Mouse (Mus musculus): ENCODE measurements around the gene Pogk. TPM values are rescaled to one million over a fixed set of nuclear protein-coding genes. Genes with fewer than 3 reads are reported as not detected.

Gene Pogk
- total and polyA plus RNA-seq, 3 experiments: 11.5 to 14.1 TPM; not detected in 1

DNA sequence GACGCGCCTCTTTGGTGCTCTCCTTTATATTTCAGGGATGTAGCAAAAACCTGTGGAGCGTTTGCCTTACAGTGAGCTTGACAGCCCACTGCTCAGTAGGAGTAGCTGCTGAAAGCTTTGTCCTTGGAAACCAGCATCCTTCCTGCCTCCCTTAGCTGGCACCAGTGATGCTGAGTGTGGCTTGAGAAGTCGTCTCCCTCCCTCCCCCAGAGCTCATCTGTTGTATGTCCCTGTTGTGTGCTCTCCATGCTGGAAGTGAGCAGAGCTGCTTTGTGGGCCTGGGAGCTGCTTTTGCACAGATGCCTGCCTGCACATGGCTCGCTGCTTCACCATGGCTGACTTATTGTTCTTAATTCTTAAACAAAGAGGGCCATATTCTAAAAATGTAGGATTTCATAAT is 24.2 kb downstream of the Pogk start:
- Histone ChIP-seq H3K27me3 (ENCODE audit: control insufficient read depth in 1 of 2, insufficient read depth in 2 of 2, low read length in 2 of 2) (no peaks in the 10 kb centered on the region), H3K4me1 (ENCODE audit: control insufficient read depth in 1 of 2, insufficient read depth in 2 of 2, low read length in 2 of 2) (peaks cover 0 to 16% of the 10 kb centered on the region in 2 experiments), H3K36me3 (ENCODE audit: control insufficient read depth in 1 of 2, insufficient read depth in 2 of 2, low read length in 2 of 2) (peaks cover 7 to 9% of the 10 kb centered on the region in 2 experiments), H3K9ac (ENCODE audit: control insufficient read depth, low read depth, low read length, poor library complexity, severe bottlenecking) (no peak overlapping the region), H3K4me3 (ENCODE audit: control insufficient read depth in 1 of 2, insufficient read depth in 1 of 2, low read depth in 2 of 2, low read length in 2 of 2) (no peak overlapping the region), H3K27ac (ENCODE audit: control insufficient read depth, low read depth, low read length) (no peak overlapping the region), H3K79me2 (ENCODE audit: control insufficient read depth, insufficient read depth, low read length, poor library complexity) (peaks cover 9% of the 10 kb centered on the region), H3K9me3 (replicated peaks; ENCODE audit: insufficient read depth, low read length) (no peaks in the 10 kb centered on the region)
- TF ChIP-seq ZNF384 (IDR thresholded peaks at IDR 0.05; ENCODE audit: low read depth, low read length): no peak
- no peak for TF ChIP-seq USF1 (IDR thresholded peaks at IDR 0.05; ENCODE audit: low read depth, low read length)
- TF ChIP-seq ZMIZ1 (IDR thresholded peaks at IDR 0.05; ENCODE audit: low read depth, low read length): no peak
- no peak for TF ChIP-seq ZC3H11A (IDR thresholded peaks at IDR 0.05; ENCODE audit: low read depth, low read length)
- TF ChIP-seq JUND (IDR thresholded peaks at IDR 0.05; ENCODE audit: low read depth, low read length): no peak
- no peak for TF ChIP-seq SMC3 (IDR thresholded peaks at IDR 0.05; ENCODE audit: low read depth, low read length)
- no peak for TF ChIP-seq MXI1 (IDR thresholded peaks at IDR 0.05; ENCODE audit: low read depth, low read length)
- no peak for TF ChIP-seq MYB (IDR thresholded peaks at IDR 0.05; ENCODE audit: low read depth, low read length)
- no peak for TF ChIP-seq EP300 (IDR thresholded peaks at IDR 0.05; ENCODE audit: low read depth in 1 of 2, low read length in 2 of 2)
- TF ChIP-seq E2F4 (IDR thresholded peaks at IDR 0.05; ENCODE audit: borderline replicate concordance, low read depth, low read length): no peak
- TF ChIP-seq MAX (IDR thresholded peaks at IDR 0.05; ENCODE audit: low read length): no peak
- TF ChIP-seq HCFC1 (IDR thresholded peaks at IDR 0.05; ENCODE audit: low read depth, low read length): no peak
- TF ChIP-seq MEF2A (IDR thresholded peaks at IDR 0.05; ENCODE audit: extremely low read depth, insufficient replicate concordance, low read depth, low read length, poor library complexity, severe bottlenecking): no peak
- no peak for TF ChIP-seq NELFE (IDR thresholded peaks at IDR 0.05; ENCODE audit: low read depth, low read length)
- no peak for TF ChIP-seq GATA1 (IDR thresholded peaks at IDR 0.05; ENCODE audit: low read depth, low read length)
- TF ChIP-seq ELF1 (IDR thresholded peaks at IDR 0.05; ENCODE audit: low read depth, low read length): no peak
- TF ChIP-seq NRF1 (IDR thresholded peaks at IDR 0.05; ENCODE audit: insufficient read depth, low read depth, low read length, poor library complexity, severe bottlenecking): no peak
- no peak for DNase-seq (ENCODE audit: low read depth, low spot score)

DNA sequence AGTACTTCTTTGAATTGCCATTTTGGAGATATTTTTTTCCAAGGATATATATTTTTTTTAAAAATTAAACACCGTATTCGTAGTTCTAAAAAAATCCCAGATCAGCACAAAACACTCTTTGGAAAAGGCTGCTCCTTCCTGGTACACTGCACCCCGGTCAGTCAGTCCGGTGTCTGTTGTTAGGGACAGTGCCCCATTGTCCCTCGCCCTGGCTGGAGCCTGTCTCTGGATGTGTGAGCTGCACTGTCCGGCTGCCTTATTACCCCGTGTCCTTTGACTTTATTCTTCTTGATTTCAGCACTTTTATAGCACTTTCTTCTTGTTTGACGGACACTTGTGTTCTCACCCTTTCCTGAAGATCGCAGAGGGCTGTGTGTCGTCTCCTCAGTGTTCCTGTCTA is 25.0 kb downstream of the Pogk start:
- Histone ChIP-seq H3K9ac (ENCODE audit: control insufficient read depth, low read depth, low read length, poor library complexity, severe bottlenecking) (no peak overlapping the region), H3K36me3 (ENCODE audit: control insufficient read depth in 1 of 2, insufficient read depth in 2 of 2, low read length in 2 of 2) (peaks cover 6 to 12% of the 10 kb centered on the region in 2 experiments), H3K4me3 (ENCODE audit: control insufficient read depth in 1 of 2, insufficient read depth in 1 of 2, low read depth in 2 of 2, low read length in 2 of 2) (no peak overlapping the region), H3K79me2 (ENCODE audit: control insufficient read depth, insufficient read depth, low read length, poor library complexity) (peaks cover 15% of the 10 kb centered on the region), H3K4me1 (ENCODE audit: control insufficient read depth in 1 of 2, insufficient read depth in 2 of 2, low read length in 2 of 2) (peaks cover 0 to 18% of the 10 kb centered on the region in 2 experiments), H3K27me3 (ENCODE audit: control insufficient read depth in 1 of 2, insufficient read depth in 2 of 2, low read length in 2 of 2) (no peaks in the 10 kb centered on the region), H3K9me3 (replicated peaks; ENCODE audit: insufficient read depth, low read length) (no peaks in the 10 kb centered on the region), H3K27ac (ENCODE audit: control insufficient read depth, low read depth, low read length) (no peak overlapping the region)
- TF ChIP-seq JUND (IDR thresholded peaks at IDR 0.05; ENCODE audit: low read depth, low read length) (no peak), ZC3H11A (IDR thresholded peaks at IDR 0.05; ENCODE audit: low read depth, low read length) (no peak), MXI1 (IDR thresholded peaks at IDR 0.05; ENCODE audit: low read depth, low read length) (no peak)
- no peak for DNase-seq (ENCODE audit: low read depth, low spot score)
